Mouse (Mus musculus) spleen, adult 10 weeks (tissue): Measurements from ENCODE around the gene Tas2r140. TPM values are rescaled to one million over a fixed set of nuclear protein-coding genes. Genes with fewer than 3 reads are reported as not detected.

Experiments
- polyA plus RNA-seq: library from polyadenylated mRNA; stranded (reverse); fragments of 350-450 nt; fragmentation: Illumina TruSeq; extraction: RNeasy Lipid Tissue Mini Kit (QIAGEN cat#74804); gene quantifications from one replicate; pipeline ENCODE4 v1.2.3, GENCODE M21; 2015; ENCODE audit warnings: low replicate concordance; ENCODE audit not compliant: insufficient read depth

The Tas2r140 gene
- polyA plus RNA-seq = not detected

DNA sequence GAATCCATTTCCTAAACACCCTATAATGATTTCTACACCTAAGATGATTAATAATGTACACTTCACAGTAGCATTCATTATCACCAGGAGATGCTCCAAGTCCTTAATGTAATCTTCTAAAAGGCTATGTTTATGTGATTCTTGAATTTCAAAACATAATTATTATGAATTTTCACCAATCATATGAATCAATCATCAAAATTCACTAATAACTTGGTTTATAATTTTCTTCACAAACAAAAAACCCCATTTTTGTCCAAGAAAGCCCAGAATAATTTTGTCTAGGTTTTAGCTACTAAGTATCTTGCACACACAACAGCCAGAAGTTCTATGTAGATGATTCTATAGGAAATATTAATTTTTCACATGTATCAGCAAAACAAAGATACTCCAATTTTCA lies at the start of gene Tas2r140:
Tas2r140 (minus strand) TSS at position 101 of the 400 bp plus-strand sequence.

DNA sequence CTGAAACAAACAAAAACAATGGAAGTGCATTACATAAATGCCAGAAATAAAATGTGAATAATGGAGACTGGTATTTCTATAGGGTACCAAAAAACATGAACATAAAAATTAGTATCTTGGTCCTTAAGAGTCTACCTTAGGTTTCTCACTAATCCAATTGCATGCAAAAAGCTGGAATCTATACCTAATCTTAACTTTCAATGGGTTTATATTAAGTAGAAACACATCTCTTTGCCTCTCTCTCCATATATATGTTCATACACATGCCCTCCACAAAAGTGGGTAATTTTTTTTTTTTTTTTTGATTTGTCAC lies 48.9 kb upstream of the Tas2r140 start, which contains the start of gene Smim10l1:
Smim10l1 (plus strand) TSS at position 301 of the 313 bp plus-strand sequence.

DNA sequence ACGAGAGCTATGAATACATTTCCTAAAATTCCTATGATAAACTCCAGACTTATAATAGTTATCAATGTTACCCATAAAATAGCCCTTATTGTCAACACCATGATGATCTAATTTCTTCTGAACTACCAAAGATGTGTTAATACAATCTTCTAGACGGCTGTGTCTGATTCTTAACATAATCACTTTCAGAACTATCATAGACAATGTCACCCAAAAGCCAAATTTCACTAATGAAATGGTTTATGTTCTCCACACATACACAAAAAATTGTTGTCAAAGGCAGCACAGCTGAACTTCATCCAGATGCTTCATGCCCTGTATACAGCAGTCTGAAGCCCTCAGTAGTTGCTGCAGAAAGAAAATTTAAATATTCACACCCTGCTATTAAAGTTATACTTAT lies 18.6 kb downstream of the Tas2r140 start, which contains the start of gene Tas2r103:
Tas2r103 (minus strand) TSS at position 101 of the 400 bp plus-strand sequence.

Other genes with a start within 250 kb of the Tas2r140 start
- gene Tas2r123, start 208.7 kb downstream of the Tas2r140 start, polyA plus RNA-seq = not detected
- gene Tas2r116, start 200.4 kb downstream of the Tas2r140 start, polyA plus RNA-seq = not detected
- not detected for gene Tas2r110, start 187.8 kb downstream of the Tas2r140 start, polyA plus RNA-seq
- gene Tas2r113, start 162.8 kb downstream of the Tas2r140 start, polyA plus RNA-seq = not detected
- gene Tas2r125, start 146.2 kb downstream of the Tas2r140 start, polyA plus RNA-seq = not detected
- gene Tas2r129, start 104.7 kb downstream of the Tas2r140 start, polyA plus RNA-seq = not detected
- not detected for gene Tas2r131, start 97.9 kb downstream of the Tas2r140 start, polyA plus RNA-seq
- gene Tas2r109, start 74.9 kb downstream of the Tas2r140 start, polyA plus RNA-seq = not detected
- gene Tas2r103, start 18.7 kb downstream of the Tas2r140 start, polyA plus RNA-seq = not detected
- gene Smim10l1, start 49.1 kb upstream of the Tas2r140 start, polyA plus RNA-seq = 41.9 TPM
- not detected for gene 5530400C23Rik, start 236.4 kb upstream of the Tas2r140 start, polyA plus RNA-seq